Comparison of ENCODE assay signal across 15 mouse cellular contexts in genomic region chr13:40846375-40846774, GRCm38 (mm10). TPM values are rescaled to one million over a fixed set of nuclear protein-coding genes. Genes with fewer than 3 reads are reported as not detected.
DNase-seq lines count a peak whose midpoint lies in the region; ATAC-seq and TF ChIP-seq lines count a peak whose summit lies in the region.
"Had no signal": no experiment of that assay in that cellular context is flagged by ENCODE, and none has a peak within 500 bp of the region (broad histone marks: within the 10 kb centered on the region; RNA-seq: fewer than 3 reads in every experiment).

No protein-coding gene starts in this region.

- TF ChIP-seq POLR2A in lung, adult 2 months (IDR thresholded peaks at IDR 0.05; ENCODE audit: borderline replicate concordance, extremely low read depth, low read depth, low read length): no peak
- no peak for TF ChIP-seq POLR2A in CH12.LX (IDR thresholded peaks at IDR 0.05; ENCODE audit: low read depth, low read length)

- no peaks in the 10 kb centered on the region for H3K79me2 ChIP-seq in CH12.LX (replicated peaks; ENCODE audit: control insufficient read depth, extremely low read depth, insufficient read depth, poor library complexity, severe bottlenecking)

- H3K36me3 ChIP-seq in intestine, postnatal 0 days (ENCODE audit: control insufficient read depth, insufficient read depth): no peaks in the 10 kb centered on the region
- H3K36me3 ChIP-seq in intestine, embryonic 15.5 days: no peaks in the 10 kb centered on the region
- no peaks in the 10 kb centered on the region for H3K36me3 ChIP-seq in lung, embryonic 14.5 days (ENCODE audit: insufficient read depth)
- no peaks in the 10 kb centered on the region for H3K36me3 ChIP-seq in CH12.LX (replicated peaks in 1 of 2; ENCODE audit: control insufficient read depth in 1 of 2, insufficient read depth in 1 of 2, low read length in 1 of 2)
- H3K36me3 ChIP-seq: liver, embryonic 15.5 days had no signal

- WGBS in intestine, postnatal 0 days: 60% methylated on average over 9 of the region's 9 CpGs
- WGBS in intestine, embryonic 15.5 days: 62% methylated on average over 9 of the region's 9 CpGs
- 63% methylated on average over 9 of the region's 9 CpGs for WGBS in lung, embryonic 14.5 days
- WGBS in lung, adult 2 months: 50% methylated on average over 9 of the region's 9 CpGs

- peak; percentile 19 for DNase-seq in lung, embryonic 14.5 days
- no peak for DNase-seq in lung, adult 2 months
- no peak for DNase-seq in CH12.LX (ENCODE audit: extremely low read depth)
- peak; percentile 47 for DNase-seq in R1 (ENCODE audit: low read depth, low spot score)
- no peak for DNase-seq in spleen, adult 12 weeks (ENCODE audit: low spot score)
- DNase-seq: adrenal gland, adult 2 months; cerebellum, adult 2 months; kidney, postnatal 14 days; thymus, adult 18-20 months had no signal

- H3K27ac ChIP-seq in intestine, postnatal 0 days (ENCODE audit: low read depth, low read length): no peak overlapping the region
- no peak overlapping the region for H3K27ac ChIP-seq in intestine, embryonic 15.5 days
- H3K27ac ChIP-seq in lung, embryonic 14.5 days (ENCODE audit: low read depth): no peak overlapping the region
- no peak overlapping the region for H3K27ac ChIP-seq in CH12.LX (ENCODE audit: insufficient read depth, low read depth)
- H3K27ac ChIP-seq: forebrain, embryonic 13.5 days; liver, embryonic 15.5 days had no signal

- peak; percentile 8 for TF ChIP-seq RAD21 in CH12.LX (IDR thresholded peaks at IDR 0.05; ENCODE audit: low read depth, low read length)

- no peak overlapping the region for H3K4me2 ChIP-seq in intestine, postnatal 0 days (replicated peaks; ENCODE audit: low read depth)
- H3K4me2 ChIP-seq in intestine, embryonic 15.5 days (replicated peaks): no peak overlapping the region
- no peak overlapping the region for H3K4me2 ChIP-seq in lung, embryonic 14.5 days
- H3K4me2 ChIP-seq in CH12.LX (ENCODE audit: insufficient read depth, low read depth, poor library complexity, severe bottlenecking): no peak overlapping the region
- H3K4me2 ChIP-seq: forebrain, embryonic 13.5 days; liver, embryonic 15.5 days had no signal

- no peaks in the 10 kb centered on the region; the same call in 1 of the 2 replicates for H3K4me1 ChIP-seq in intestine, postnatal 0 days (replicated peaks; ENCODE audit: control insufficient read depth, insufficient read depth, low read length)
- no peaks in the 10 kb centered on the region for H3K4me1 ChIP-seq in intestine, embryonic 15.5 days (replicated peaks)
- no peaks in the 10 kb centered on the region for H3K4me1 ChIP-seq in lung, embryonic 14.5 days (ENCODE audit: insufficient read depth)
- no peaks in the 10 kb centered on the region for H3K4me1 ChIP-seq in lung, adult 2 months (ENCODE audit: control insufficient read depth, insufficient read depth, low read length)
- H3K4me1 ChIP-seq in CH12.LX (ENCODE audit: control insufficient read depth in 1 of 2, insufficient read depth in 2 of 2): peaks cover 0 to 5% of the 10 kb centered on the region in 2 experiments; a peak in 1 of 4 replicates
- H3K4me1 ChIP-seq: forebrain, embryonic 13.5 days had no signal

- no peaks in the 10 kb centered on the region for H3K27me3 ChIP-seq in intestine, postnatal 0 days (replicated peaks; ENCODE audit: control insufficient read depth, insufficient read depth, low read length)
- no peaks in the 10 kb centered on the region for H3K27me3 ChIP-seq in intestine, embryonic 15.5 days (replicated peaks)
- H3K27me3 ChIP-seq in lung, embryonic 14.5 days (ENCODE audit: insufficient read depth, low read length): no peaks in the 10 kb centered on the region
- no peaks in the 10 kb centered on the region for H3K27me3 ChIP-seq in CH12.LX (replicated peaks)
- H3K27me3 ChIP-seq: liver, embryonic 15.5 days had no signal

- TF ChIP-seq CTCF in intestine, postnatal 0 days (IDR thresholded peaks at IDR 0.05; ENCODE audit: low read depth): peak; percentile 62
- TF ChIP-seq CTCF in lung, embryonic 14.5 days (IDR thresholded peaks at IDR 0.05; ENCODE audit: low read depth): peak; percentile 30
- no peak for TF ChIP-seq CTCF in lung, adult 2 months (IDR thresholded peaks at IDR 0.05; ENCODE audit: insufficient read depth, low read length)
- TF ChIP-seq CTCF in CH12.LX (conservative IDR thresholded peaks at IDR 0.05 in 1 of 2, IDR thresholded peaks at IDR 0.05 in 1 of 2; ENCODE audit: low read depth in 2 of 2, low read length in 2 of 2): peak in 1 of 2 experiments; percentile 32; a peak in 2 of 4 replicates

- TF ChIP-seq EP300 in CH12.LX (IDR thresholded peaks at IDR 0.05; ENCODE audit: low read length): no peak

- no peaks in the 10 kb centered on the region for H3K9me3 ChIP-seq in intestine, postnatal 0 days (ENCODE audit: control insufficient read depth)
- H3K9me3 ChIP-seq in intestine, embryonic 15.5 days: no peaks in the 10 kb centered on the region
- no peaks in the 10 kb centered on the region for H3K9me3 ChIP-seq in lung, embryonic 14.5 days (ENCODE audit: low read depth, low read length)
- no peaks in the 10 kb centered on the region for H3K9me3 ChIP-seq in CH12.LX (replicated peaks; ENCODE audit: low read length)
- H3K9me3 ChIP-seq: forebrain, embryonic 13.5 days; liver, embryonic 15.5 days; megakaryocyte, embryonic 14.5 days had no signal

- H3K9ac ChIP-seq in intestine, postnatal 0 days (ENCODE audit: low read depth, low read length): no peak overlapping the region
- H3K9ac ChIP-seq in intestine, embryonic 15.5 days: no peak overlapping the region
- H3K9ac ChIP-seq in lung, embryonic 14.5 days: no peak overlapping the region
- H3K9ac ChIP-seq in CH12.LX (ENCODE audit: insufficient read depth, low read depth): no peak overlapping the region
- H3K9ac ChIP-seq: forebrain, embryonic 13.5 days; liver, embryonic 15.5 days had no signal

- no peak for ATAC-seq in intestine, postnatal 0 days
- ATAC-seq in intestine, embryonic 15.5 days: no peak
- ATAC-seq in lung, embryonic 14.5 days (ENCODE audit: insufficient read depth): no peak
- ATAC-seq in granulocyte monocyte progenitor cell, adult 5-6 weeks (replicated peaks; ENCODE audit: poor library complexity, severe bottlenecking): no peak
- ATAC-seq: forebrain, embryonic 13.5 days had no signal

- dilution Hi-C loops in CH12.LX (cut with MboI; ENCODE audit: extremely low pct_ligation_motif_present, extremely low pct_unique_long_range_greater_than_20kb, low sequenced_read_pairs): no loop called here

- in situ Hi-C loops in CH12.LX (cut with MboI; ENCODE audit: low pct_ligation_motif_present, low pct_unique_long_range_greater_than_20kb, low sequenced_read_pairs): loop anchor here (10.0 kb wide), 2 partner anchors 128 to 388 kb away; no protein-coding TSS in a partner anchor

- H3K4me3 ChIP-seq in intestine, postnatal 0 days (ENCODE audit: low read depth, low read length): no peak overlapping the region
- H3K4me3 ChIP-seq in intestine, embryonic 15.5 days (replicated peaks): no peak overlapping the region
- no peak overlapping the region for H3K4me3 ChIP-seq in lung, embryonic 14.5 days (ENCODE audit: low read depth, low read length)
- H3K4me3 ChIP-seq in lung, adult 2 months (replicated peaks; ENCODE audit: extremely low read depth, low read depth, low read length): no peak overlapping the region
- H3K4me3 ChIP-seq in CH12.LX (replicated peaks in 1 of 3; ENCODE audit: low read depth in 2 of 3, low read length in 2 of 3, poor library complexity in 1 of 3): no peak overlapping the region
- H3K4me3 ChIP-seq: forebrain, embryonic 13.5 days; liver, embryonic 15.5 days; megakaryocyte, embryonic 14.5 days had no signal

TF ChIP-seq in CH12.LX, 34 proteins besides CTCF, POLR2A, EP300 and RAD21:
- TF ChIP-seq KAT2A (IDR thresholded peaks at IDR 0.05; ENCODE audit: insufficient replicate concordance, low read length): no peak
- TF ChIP-seq GABPA (IDR thresholded peaks at IDR 0.05; ENCODE audit: insufficient replicate concordance, low read depth, low read length): no peak
- no peak for TF ChIP-seq UBTF (IDR thresholded peaks at IDR 0.05; ENCODE audit: low read depth, low read length)
- TF ChIP-seq ZNF384 (IDR thresholded peaks at IDR 0.05; ENCODE audit: low read depth, low read length): no peak
- TF ChIP-seq JUN (IDR thresholded peaks at IDR 0.05; ENCODE audit: insufficient read depth, low read depth, low read length): no peak
- TF ChIP-seq MAZ (IDR thresholded peaks at IDR 0.05; ENCODE audit: low read depth, low read length): no peak
- no peak for TF ChIP-seq HCFC1 (IDR thresholded peaks at IDR 0.05; ENCODE audit: low read depth, low read length)
- TF ChIP-seq TCF12 (IDR thresholded peaks at IDR 0.05; ENCODE audit: low read depth, low read length): no peak
- TF ChIP-seq POLR2AphosphoS2 (IDR thresholded peaks at IDR 0.05; ENCODE audit: low read depth, low read length): no peak

RNA-seq across cellular contexts. Expression of gene Gcnt2, which starts 13.2 kb away (rescaled TPM):
- polyA plus RNA-seq in intestine, postnatal 0 days (2015; fragmentation: Nextera tagmentation; extraction: Ambion mirVana): 20.2 and 20.5 TPM in 2 replicates
- polyA plus RNA-seq in intestine, embryonic 15.5 days (2015; fragmentation: Nextera tagmentation; extraction: Ambion mirVana): 12.2 and 12.4 TPM in 2 replicates
- 2.5 and 3.2 TPM in 2 replicates for polyA plus RNA-seq in lung, embryonic 14.5 days (2014; fragmentation: Nextera tagmentation; extraction: Ambion mirVana)
- polyA plus RNA-seq in lung, adult 2 months (2012; rRNA removed): 12.5 and 17.5 TPM in 2 replicates
- total RNA-seq in CH12.LX (2012; rRNA removed): 0.04 TPM in 1 of 2 replicates, not detected in the other
- not detected in 2 replicates for total RNA-seq in CH12.LX (2014; rRNA removed)
- not detected in 2 replicates for polyA plus RNA-seq in CH12.LX (2012; ENCODE audit: insufficient read length, low read depth)
- 14.8 and 36.7 TPM in 2 replicates for total RNA-seq in granulocyte monocyte progenitor cell, adult 5-6 weeks (2014; fragmentation: Nextera tagmentation)
- total RNA-seq in granulocyte monocyte progenitor cell, adult 5-6 weeks (2017): 8.4 and 8.9 TPM in 2 replicates

Comparison
In these comparisons a context has a peak if more than half of its experiments do, and no peak if none do; other contexts are left out.
1. DNase-seq: peak in lung, embryonic 14.5 days (single experiment) and R1 (single experiment); none in lung, adult 2 months (single experiment), CH12.LX (single experiment) and spleen, adult 12 weeks (single experiment).